Mouse (Mus musculus): Measurements from ENCODE around the gene Smim17.
"Not testable (repeated sequence)": the region's sequence is repeated elsewhere in the genome, so short reads cannot be mapped to it uniquely, and the experiment has no call there.

The Smim17 gene

DNA sequence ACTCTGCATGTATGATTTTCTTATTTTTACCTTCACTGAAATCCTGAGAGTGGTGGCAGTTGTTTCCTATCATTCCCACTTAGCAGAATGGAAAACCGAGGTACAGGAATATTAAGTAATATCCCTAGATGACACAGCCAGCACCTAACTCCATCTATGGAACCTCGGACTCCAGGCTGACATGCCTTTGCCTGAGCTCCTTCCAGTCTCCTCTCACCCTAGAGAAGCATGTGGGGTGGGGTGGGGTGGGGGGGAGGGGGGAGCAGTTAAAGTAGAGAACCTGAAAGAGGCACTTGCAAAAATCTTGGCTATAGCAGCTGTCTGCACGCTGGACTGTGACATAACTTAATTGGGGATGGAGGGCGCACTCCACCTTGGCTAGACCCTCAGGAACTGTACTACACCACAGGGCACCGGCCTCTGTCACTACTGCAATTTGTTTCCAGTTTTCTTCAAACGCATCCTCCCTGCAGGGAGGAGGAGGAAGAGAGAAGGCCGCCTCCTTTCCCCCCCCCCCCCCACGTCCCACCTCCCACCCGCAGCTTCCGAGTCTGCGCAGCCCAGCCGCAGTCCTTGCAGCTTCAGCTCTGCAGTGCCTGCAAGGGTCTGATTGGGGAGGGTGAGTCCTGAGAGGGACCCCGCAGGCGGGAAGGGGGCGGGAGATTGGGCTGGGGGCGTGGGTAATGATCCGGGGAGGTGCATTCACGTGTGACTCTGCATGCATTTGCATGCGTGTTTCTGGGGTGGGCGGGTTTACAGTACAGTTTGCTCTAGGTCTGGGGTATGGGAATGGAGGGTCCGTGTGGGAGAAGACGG, 16.3 kb downstream of the Smim17 start:
- ATAC-seq (ENCODE audit: insufficient number of reproducible peaks, low FRiP score, low TSS enrichment): no peak

GRCm38 (mm10) chr7:6415442-6415787, 16.9 kb downstream of the Smim17 start:
- ATAC-seq (ENCODE audit: insufficient number of reproducible peaks, low FRiP score, low TSS enrichment): no peak

- ATAC-seq (ENCODE audit: insufficient number of reproducible peaks, low FRiP score, low TSS enrichment): no peak
Measured at GRCm38 (mm10) chr7:6419894-6420293, 21.4 kb downstream of the Smim17 start.

DNA sequence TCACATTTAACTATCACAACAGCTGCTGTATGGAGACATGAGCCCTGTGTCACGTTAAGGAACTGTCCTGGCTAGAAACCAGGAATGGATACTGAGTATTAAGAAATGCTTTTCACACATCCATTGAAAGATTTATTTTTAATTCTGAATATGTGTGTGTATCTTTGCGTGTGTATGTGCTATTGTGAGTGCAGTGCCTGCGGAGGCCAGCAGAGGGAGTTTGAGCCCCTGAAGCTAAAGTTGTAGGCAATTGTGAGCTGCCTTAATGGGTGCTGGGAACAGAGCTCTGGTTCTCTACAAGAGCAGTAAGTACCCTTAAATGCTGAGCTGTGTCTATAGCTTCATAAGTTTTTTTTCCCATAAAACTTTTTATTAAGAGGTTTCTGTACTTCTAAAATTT, 30.9 kb downstream of the Smim17 start:
- ATAC-seq (ENCODE audit: insufficient number of reproducible peaks, low FRiP score, low TSS enrichment): no peak

- no peak for ATAC-seq (ENCODE audit: insufficient number of reproducible peaks, low FRiP score, low TSS enrichment)
Measured at GRCm38 (mm10) chr7:6430342-6430741, 31.8 kb downstream of the Smim17 start.

DNA sequence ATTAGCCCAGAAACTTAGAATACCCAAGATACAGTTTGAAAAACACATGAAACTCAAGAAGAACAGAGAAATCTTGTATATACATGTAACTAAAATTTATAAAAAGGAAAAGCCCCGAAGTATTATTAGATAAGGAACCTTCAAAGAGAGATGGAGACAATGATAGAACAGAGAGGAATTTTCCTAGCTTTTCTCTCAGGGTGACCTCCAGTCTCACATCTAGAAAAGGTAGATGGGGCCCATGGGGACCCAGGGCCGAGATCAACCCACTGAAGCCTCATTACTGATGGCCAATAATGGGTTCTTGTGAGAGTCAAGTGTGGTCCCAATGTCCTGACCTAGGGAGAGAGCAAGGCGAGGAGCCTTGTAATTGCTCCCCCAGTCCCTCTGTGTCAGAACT, 39.9 kb downstream of the Smim17 start, which contains the start of gene Olfr1344:
TSS of gene Olfr1344 (plus strand) at position 301 of the 400 bp plus-strand sequence.
- no peak for ATAC-seq (ENCODE audit: insufficient number of reproducible peaks, low FRiP score, low TSS enrichment)

DNA sequence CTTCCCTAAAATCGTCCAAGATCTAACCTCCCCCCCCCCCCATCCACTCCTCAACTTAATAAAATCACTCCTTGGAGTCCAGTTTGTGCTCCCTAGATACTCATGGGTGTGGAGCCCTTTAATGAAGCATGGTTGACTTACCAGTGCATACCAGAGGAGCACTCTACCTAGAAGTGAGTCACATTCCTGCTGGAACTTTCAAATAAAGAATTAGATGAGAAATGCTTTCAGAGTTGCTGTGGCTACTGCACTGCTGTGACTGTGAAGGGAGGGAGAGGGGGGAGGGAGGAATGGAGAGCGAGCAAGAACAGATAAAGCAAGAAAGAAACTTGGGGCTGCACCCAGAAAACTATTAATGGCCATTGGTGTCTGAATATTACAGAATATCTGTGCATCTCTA, 42.7 kb downstream of the Smim17 start:
- ATAC-seq (ENCODE audit: insufficient number of reproducible peaks, low FRiP score, low TSS enrichment): no peak

DNA sequence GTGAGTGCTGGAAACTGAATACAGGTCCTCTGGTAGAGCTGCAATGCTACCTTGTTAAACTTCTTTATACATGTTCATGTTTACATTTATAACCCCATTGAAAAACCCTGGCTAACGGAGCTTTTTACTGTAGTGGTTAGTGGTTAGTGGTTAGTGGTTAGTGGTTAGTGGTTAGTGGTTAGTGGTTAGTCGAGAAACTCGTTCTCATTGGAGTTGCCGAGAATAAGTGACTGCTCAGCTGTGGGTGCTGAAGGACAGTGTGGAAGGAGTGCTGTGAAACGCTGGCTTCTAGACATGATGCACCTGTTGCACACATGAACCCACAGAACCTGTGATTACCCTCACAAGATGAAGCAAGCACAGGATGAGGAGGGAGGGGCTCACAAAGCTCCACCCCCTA, 49.3 kb downstream of the Smim17 start:
- no peak for ATAC-seq (ENCODE audit: insufficient number of reproducible peaks, low FRiP score, low TSS enrichment)

DNA sequence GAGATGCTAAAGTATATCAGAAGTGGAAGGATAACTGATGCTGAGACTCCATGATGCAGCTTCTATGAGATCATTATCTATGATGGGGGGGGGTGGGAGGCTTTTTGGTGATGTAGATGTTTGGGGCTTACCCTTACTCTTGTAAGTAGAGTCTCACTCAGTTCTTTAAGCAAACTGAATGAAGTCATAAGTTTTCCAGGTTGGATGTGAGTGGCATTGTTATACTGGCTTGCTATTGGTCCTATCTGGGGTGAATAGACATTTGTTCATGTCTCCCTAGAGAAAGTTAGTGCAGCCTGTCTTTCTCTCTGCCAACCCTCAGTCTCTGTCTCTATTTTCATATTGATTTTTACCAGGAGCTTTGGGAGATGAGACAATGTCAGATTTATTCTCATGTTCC, 57.4 kb downstream of the Smim17 start, which contains the start of gene Olfr1336:
TSS of gene Olfr1336 (plus strand) at position 301 of the 400 bp plus-strand sequence.
- ATAC-seq (ENCODE audit: insufficient number of reproducible peaks, low FRiP score, low TSS enrichment): no peak

DNA sequence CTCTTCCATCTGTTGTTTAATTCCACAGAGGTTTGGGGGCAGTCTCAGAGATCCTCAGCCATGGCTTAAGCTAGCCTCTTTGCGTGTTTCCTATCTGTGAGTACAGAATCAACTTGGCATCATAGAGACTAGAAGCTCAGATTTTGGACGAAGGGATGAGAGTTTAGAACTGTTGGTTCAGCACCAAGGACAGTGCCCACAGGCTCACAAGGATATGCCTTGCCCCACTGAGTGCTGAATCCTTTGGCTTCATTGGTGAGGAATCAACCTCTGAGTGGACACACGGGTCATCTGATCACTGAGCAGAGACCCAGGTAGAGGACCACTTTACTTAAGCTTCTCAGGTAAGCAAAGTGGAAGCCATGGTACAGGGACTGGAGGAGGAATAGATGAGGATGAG, 57.9 kb downstream of the Smim17 start:
- no peak for ATAC-seq (ENCODE audit: insufficient number of reproducible peaks, low FRiP score, low TSS enrichment)

GRCm38 (mm10) chr7:6466951-6467350, 68.4 kb downstream of the Smim17 start, which contains the start of gene Olfr1346:
Gene Olfr1346, plus strand, starts transcription at chr7:6467101.
- no peak for ATAC-seq (ENCODE audit: insufficient number of reproducible peaks, low FRiP score, low TSS enrichment)

GRCm38 (mm10) chr7:6477633-6478032, 79.1 kb downstream of the Smim17 start:
- ATAC-seq (ENCODE audit: insufficient number of reproducible peaks, low FRiP score, low TSS enrichment): not testable (repeated sequence)

Data from cerebellum, adult (tissue).